ENCODE assay signal across 17 mouse cellular contexts in the genomic region with DNA sequence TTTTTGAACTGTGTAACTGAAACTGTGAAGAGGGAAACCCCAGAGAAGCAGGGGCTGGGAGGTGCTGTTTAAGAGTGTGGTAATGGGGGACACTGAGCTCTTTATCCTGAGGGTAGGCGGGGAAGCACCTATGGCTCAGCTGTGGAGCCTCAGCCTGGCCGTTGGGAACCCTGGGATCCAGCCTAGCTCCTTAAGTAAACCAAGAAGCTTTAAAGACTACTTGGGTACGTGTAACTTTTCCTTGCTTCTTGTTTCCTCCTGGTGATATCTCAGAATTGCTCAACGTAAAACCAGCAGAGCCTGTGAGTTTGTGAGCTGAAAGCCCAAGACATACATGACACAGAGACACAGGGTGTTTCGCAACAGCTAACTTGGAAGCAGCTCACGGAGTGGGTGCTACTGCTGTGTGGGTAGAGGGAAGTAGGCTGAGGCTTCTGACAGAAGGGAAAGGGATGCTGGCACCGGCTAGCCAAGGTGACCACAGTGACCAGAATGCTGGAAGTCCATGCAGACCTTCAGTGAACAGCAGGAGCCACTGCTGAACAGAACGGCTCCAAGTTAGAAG. TPM values are rescaled to one million over a fixed set of nuclear protein-coding genes. Genes with fewer than 3 reads are reported as not detected.
DNase-seq lines count a peak whose midpoint lies in the region; ATAC-seq and TF ChIP-seq lines count a peak whose summit lies in the region.
"Had no signal": no experiment of that assay in that cellular context is flagged by ENCODE, and none has a peak within 500 bp of the region (broad histone marks: within the 10 kb centered on the region; RNA-seq: fewer than 3 reads in every experiment).

No protein-coding gene starts in this region.

- no peak for TF ChIP-seq CTCF in C2C12 (IDR thresholded peaks at IDR 0.05; ENCODE audit: control insufficient read depth, insufficient read depth, insufficient read length)

- H3ac ChIP-seq in C2C12 (ENCODE audit: control insufficient read depth, insufficient read length, low read depth) = no peak overlapping the region

- no peak overlapping the region for H3K4me3 ChIP-seq in C2C12 (ENCODE audit: insufficient read depth, poor library complexity, severe bottlenecking)
- H3K4me3 ChIP-seq: midbrain, embryonic 10.5 days; neural tube, embryonic 12.5 days had no signal

- H3K27me3 ChIP-seq in C2C12 (ENCODE audit: control insufficient read depth, insufficient read depth, insufficient read length) = no peaks in the 10 kb centered on the region
- H3K27me3 ChIP-seq: neural tube, embryonic 12.5 days had no signal

- peak; percentile 84 for ATAC-seq in common myeloid progenitor, adult 5-6 weeks (replicated peaks; ENCODE audit: low read depth, poor library complexity, severe bottlenecking)
- ATAC-seq: forebrain, postnatal 0 days had no signal

- H3K36me3 ChIP-seq in C2C12 (ENCODE audit: control insufficient read depth, insufficient read depth) = no peaks in the 10 kb centered on the region
- H3K36me3 ChIP-seq: midbrain, embryonic 10.5 days; neural tube, embryonic 12.5 days had no signal

- no peaks in the 10 kb centered on the region for H3K79me2 ChIP-seq in C2C12 (ENCODE audit: control insufficient read depth, insufficient read depth)

- intact Hi-C loops in heart, postnatal 25 days (cut with DNase I) = loop anchor here (2.0 to 5.0 kb wide), 2 partner anchors 131 to 161 kb away; no protein-coding TSS in a partner anchor
- intact Hi-C loops in left cerebral cortex, postnatal 14 days (cut with DNase I) = loop anchor here (2.0 kb wide), 1 partner anchor 189 kb away; no protein-coding TSS in a partner anchor

- H3K79me3 ChIP-seq in C2C12 (ENCODE audit: low read depth) = no peaks in the 10 kb centered on the region

- DNase-seq in heart, postnatal 25 days (ENCODE audit: low spot score) = peak; percentile 26
- DNase-seq in heart, postnatal 4 days = no peak
- peak; percentile 78 for DNase-seq in lung, postnatal 36 days
- no peak for DNase-seq in embryo, embryonic 10.5 days (ENCODE audit: low spot score)
- DNase-seq in left cerebral cortex, postnatal 14 days (ENCODE audit: low spot score in 2 of 2) = no peak
- DNase-seq: cerebellum, adult 9-11 months; forebrain, postnatal 0 days; kidney, postnatal 4 days; retina, postnatal 1 day; thymus, postnatal 25 days had no signal

TF ChIP-seq in C2C12, 6 proteins besides CTCF, POLR2A, EP300 and RAD21:
- TF ChIP-seq USF1 (IDR thresholded peaks at IDR 0.05; ENCODE audit: low read depth) (no peak), MYOD1 (IDR thresholded peaks at IDR 0.05; ENCODE audit: control insufficient read depth, insufficient read length, low read depth) (no peak), CEBPB (IDR thresholded peaks at IDR 0.05; ENCODE audit: low read depth) (peak; percentile 70)
TF ChIP-seq in C2C12: peak in this region for 1.

RNA-seq across cellular contexts. Expression of gene Cd2, which starts 5.9 kb away (rescaled TPM):
- 1 to 10 TPM in 1 of 2 experiments, under 1 TPM in 1; 0.29 to 1.1 TPM for total RNA-seq in heart, postnatal 25 days (2021)
- under 1 TPM; 0.24 to 0.38 TPM for total RNA-seq in heart, postnatal 4 days (2021)
- polyA plus RNA-seq in C2C12 (2012; fragmentation: generic; extraction: Trizol) = not detected
- 1.2 TPM in 1 of 2 replicates, not detected in the other for total RNA-seq in common myeloid progenitor, adult 5-6 weeks (2017)
- not detected for total RNA-seq in left cerebral cortex, postnatal 14 days (2021)
- total RNA-seq: forebrain, postnatal 0 days had no signal
- polyA plus RNA-seq: embryonic facial prominence, embryonic 14.5 days; heart, embryonic 14.5 days; liver, embryonic 14.5 days; neural tube, embryonic 12.5 days had no signal

Comparison
In these comparisons a context has a peak if more than half of its experiments do, and no peak if none do; other contexts are left out.
1. DNase-seq: peak in heart, postnatal 25 days (single experiment) and lung, postnatal 36 days (single experiment); none in heart, postnatal 4 days (single experiment), embryo, embryonic 10.5 days (single experiment) and left cerebral cortex, postnatal 14 days (0 of 2).